Mouse (Mus musculus) splenic B cell, adult 2 months (primary cell): ENCODE measurements around the gene B230118H07Rik.
"Not testable (repeated sequence)": the region's sequence is repeated elsewhere in the genome, so short reads cannot be mapped to it uniquely, and the experiment has no call there.

Experiments used
- DNase-seq: peaks from one replicate; pipeline ENCODE4 v3.0.0-alpha.2; 2011; ENCODE audit warnings: low read depth, low spot score
- H3K27me3 ChIP-seq: 2 replicates; pipeline ENCODE4 v1.6.1; 2012; ENCODE audit warnings: mild to moderate bottlenecking, low read length, moderate library complexity, mixed read lengths; ENCODE audit not compliant: control insufficient read depth, poor library complexity, insufficient read depth, severe bottlenecking
- H3K36me3 ChIP-seq: 2 replicates; pipeline ENCODE4 v1.6.1; 2012; ENCODE audit warnings: mild to moderate bottlenecking, low read length, moderate library complexity, mixed read lengths; ENCODE audit not compliant: control insufficient read depth, poor library complexity, insufficient read depth, severe bottlenecking

The B230118H07Rik gene

GRCm38 (mm10) chr2:101543704-101544417 lies 105.5 kb downstream of the B230118H07Rik start:
- H3K36me3 ChIP-seq, result no peaks in the 10 kb centered on the region
- H3K27me3 ChIP-seq, result no peaks in the 10 kb centered on the region; the same call in 1 of the 2 replicates
- DNase-seq, result no peak

DNA sequence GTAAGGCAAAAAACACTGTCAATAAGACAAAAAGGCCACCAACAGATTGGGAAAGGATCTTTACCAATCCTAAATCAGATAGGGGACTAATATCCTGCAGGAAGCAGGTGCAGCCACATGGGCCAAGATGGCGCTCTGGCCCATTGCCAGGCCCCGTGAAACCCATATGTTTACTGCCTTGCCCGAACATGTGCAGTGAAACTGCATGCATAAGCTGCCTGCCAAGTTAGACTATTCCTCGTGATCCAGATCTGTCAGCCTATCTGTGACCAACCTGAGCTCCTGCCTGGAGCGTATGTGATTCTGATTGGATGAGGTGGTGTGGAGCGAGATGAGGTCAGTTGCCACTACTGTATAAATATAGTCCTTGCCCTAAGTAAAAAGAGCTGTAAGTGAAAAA lies 112.4 kb downstream of the B230118H07Rik start:
- H3K36me3 ChIP-seq, DNase-seq: not testable (repeated sequence)

GRCm38 (mm10) chr2:101533741-101534140 lies 115.6 kb downstream of the B230118H07Rik start:
- DNase-seq, result no peak
- Histone ChIP-seq H3K27me3 (no peaks in the 10 kb centered on the region; the same call in 1 of the 2 replicates), H3K36me3 (no peaks in the 10 kb centered on the region)

More for the DNA sequence above, 112.4 kb downstream of the B230118H07Rik start:
- not testable (repeated sequence) for H3K27me3 ChIP-seq

GRCm38 (mm10) chr2:101525503-101526381 lies 123.6 kb downstream of the B230118H07Rik start:
- Histone ChIP-seq H3K27me3 (no peaks in the 10 kb centered on the region), H3K36me3 (no peaks in the 10 kb centered on the region)
- peak; percentile 46 for DNase-seq

DNA sequence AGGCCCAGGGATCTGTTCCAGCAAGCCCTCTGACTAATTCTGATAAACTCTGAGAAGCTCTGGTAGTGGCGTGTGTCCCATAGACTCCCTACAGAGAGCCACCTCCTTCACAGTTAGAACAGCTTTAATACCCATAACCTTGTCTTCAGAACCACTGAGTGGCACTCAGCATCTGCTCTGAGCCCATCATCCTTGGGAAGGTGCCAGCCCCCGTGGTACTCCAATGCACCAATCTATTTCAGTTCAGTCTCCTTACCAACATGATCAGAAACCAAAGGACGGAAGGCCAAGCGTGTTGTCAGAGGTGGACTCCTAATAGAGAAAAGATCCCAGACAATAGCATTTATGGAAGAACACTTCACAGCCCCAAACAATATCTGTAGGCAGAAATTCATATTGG lies 124.2 kb downstream of the B230118H07Rik start:
- H3K36me3 ChIP-seq, result no peaks in the 10 kb centered on the region
- no peaks in the 10 kb centered on the region for H3K27me3 ChIP-seq
- no peak for DNase-seq

DNA sequence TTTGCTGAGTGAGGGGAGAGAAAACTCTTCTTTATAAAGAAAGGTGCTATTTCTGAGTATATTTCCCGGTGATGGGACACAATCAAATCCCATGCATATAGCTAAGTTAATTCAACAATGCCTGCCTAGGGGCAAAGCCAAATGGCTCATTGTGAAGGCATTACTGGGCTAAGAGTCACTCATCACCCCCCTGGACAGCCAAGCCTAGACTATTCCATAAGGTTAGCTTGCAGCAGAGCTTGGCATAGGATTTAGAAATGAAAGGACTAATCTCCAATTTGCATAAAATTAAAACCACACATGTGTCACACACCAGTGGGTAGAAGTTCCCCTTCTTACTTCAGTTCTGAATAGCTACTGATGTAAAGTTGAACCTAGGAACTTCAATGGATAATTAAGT lies 128.8 kb downstream of the B230118H07Rik start:
- peak; percentile 4 for DNase-seq
- Histone ChIP-seq H3K27me3 (no peaks in the 10 kb centered on the region), H3K36me3 (no peaks in the 10 kb centered on the region)

DNA sequence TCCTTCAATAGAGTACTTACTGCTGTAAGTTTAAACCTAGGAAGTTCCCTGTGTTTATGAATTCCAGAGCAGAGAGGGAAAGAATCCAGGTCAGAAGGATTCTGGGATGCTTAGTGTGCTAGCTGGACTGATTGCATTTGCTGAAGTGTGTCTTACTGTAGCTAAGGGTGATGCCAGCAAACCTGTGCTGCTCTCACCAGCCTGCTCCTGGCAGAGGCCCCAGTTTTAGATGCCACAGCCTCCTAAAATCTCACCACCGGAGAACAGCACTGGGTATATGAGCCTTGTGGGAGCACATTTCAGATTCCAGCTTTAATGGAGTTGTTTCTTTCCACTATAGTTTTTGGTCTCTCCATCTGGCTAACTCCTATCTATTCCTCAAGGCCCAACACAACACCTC lies 129.4 kb downstream of the B230118H07Rik start:
- no peak for DNase-seq
- no peaks in the 10 kb centered on the region for H3K27me3 ChIP-seq
- no peaks in the 10 kb centered on the region for H3K36me3 ChIP-seq
